Mouse (Mus musculus): ENCODE data around the gene Ttc28. TPM values are rescaled to one million over a fixed set of nuclear protein-coding genes. Genes with fewer than 3 reads are reported as not detected.
"Not testable (repeated sequence)": the region's sequence is repeated elsewhere in the genome, so short reads cannot be mapped to it uniquely, and the experiment has no call there.

Ttc28 gene
- total RNA-seq (2021): 10 to 100 TPM; 15.4 to 20.2 TPM
- long read RNA-seq, experiment 1, partial matches to known transcripts: 3 of 5 reads
- long read RNA-seq, experiment 1, other reads (novel, unspliced or antisense): 2 of 5 reads
- long read RNA-seq, experiment 2, partial matches to known transcripts: 0 of 7 reads
- long read RNA-seq, experiment 2, other reads (novel, unspliced or antisense): 7 of 7 reads

DNA sequence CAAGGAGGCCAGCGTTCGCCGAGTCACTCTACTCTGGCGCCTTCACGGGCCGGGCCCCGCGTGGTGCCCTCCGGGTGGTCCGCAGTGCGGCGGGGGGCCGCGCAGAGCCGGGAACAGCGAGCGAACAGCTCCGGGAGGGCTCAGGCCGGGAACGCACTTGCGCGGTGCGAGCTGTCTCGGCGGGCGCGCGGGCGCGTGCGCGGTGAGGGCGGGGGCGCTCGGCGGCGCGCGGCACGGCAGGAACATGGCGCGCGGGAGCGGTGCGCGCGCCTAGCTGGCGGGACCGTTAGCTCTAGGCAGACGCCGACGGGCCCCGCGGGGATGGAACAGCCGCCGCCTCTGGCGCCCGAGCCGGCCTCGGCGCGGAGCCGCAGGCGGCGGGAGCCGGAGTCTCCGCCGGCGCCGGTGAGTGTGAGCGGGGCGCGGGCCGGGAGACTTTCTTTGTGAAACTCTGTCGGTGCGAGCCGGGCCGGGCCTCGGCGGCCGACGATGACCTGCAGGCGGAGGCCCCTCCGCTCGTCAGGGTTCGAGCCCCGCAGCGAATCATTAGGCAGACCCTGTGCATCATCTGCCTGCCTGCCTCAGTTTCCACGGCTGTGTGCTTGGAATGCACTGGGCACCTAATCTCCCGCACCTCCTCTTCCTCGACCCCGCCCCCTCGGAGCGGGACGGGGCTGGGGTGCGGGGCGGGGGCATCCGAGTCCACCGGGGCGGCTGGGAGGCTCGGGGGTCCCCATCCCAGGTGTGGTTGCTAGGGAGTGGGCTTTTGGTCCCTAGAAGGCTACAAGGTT lies at the start of gene Ttc28:
Gene Ttc28 (plus strand): TSS at position 220 of the 791 bp plus-strand sequence.
- DNase-seq (ENCODE audit: low spot score in 2 of 2): peak; percentile 89 to 91

GRCm38 (mm10) chr5:110831036-110831720 lies 48.4 kb upstream of the Ttc28 start:
- no peak for DNase-seq (ENCODE audit: low spot score in 2 of 2)

GRCm38 (mm10) chr5:110835959-110836358 lies 43.6 kb upstream of the Ttc28 start:
- peak; percentile 25 to 47 for DNase-seq (ENCODE audit: low spot score in 2 of 2)

DNA sequence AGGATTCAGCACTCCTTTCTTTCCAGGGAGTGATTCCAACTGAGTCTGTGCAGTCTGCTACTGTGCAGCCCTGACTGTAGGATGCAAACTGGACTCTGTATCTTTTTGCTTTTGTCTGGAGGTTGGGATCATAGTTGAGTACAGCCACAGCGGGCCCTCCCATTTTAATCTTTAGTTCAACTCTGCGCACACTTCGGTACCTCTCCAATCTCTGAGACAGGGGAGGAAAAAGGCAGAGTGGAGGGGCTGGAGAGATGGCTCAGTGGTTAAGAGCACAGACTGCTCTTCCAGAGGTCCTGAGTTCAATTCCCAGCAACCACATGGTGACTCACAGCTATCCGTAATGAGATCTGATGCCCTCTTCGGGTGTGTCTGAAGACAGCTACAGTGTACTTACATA lies 41.6 kb upstream of the Ttc28 start:
- DNase-seq (ENCODE audit: low spot score in 2 of 2): not testable (repeated sequence)

DNA sequence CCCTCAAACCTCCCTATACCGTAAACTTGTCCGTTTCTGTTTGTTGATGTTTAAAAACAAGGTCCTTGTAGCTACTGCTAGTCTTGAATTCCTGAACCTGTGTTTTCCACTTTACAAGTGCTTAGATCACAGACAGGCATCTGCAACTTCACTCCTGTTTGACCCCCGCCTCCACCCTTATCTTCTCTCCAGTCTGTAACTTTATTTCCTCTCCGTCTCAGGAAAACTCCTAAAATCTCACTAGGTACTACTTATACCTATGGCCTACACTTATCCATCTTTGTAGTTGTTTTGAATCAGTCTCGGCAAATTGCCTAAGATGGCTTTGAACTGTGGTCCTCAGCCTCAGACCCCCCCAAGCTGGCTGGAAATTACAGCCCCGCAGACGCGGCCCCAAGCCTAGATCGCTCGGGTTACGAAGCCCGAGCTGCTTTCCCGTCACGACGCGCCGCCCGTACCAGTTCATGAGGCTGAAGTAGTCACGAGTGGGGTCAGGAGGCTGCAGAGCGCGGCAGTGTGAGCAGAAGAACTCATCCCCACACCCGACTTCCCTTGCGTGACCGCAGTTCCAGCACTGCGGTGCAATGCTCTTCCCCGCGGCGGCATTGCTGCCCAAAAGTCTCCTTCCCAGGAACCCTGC lies 40.4 kb upstream of the Ttc28 start:
- DNase-seq (ENCODE audit: low spot score in 2 of 2): no peak

DNA sequence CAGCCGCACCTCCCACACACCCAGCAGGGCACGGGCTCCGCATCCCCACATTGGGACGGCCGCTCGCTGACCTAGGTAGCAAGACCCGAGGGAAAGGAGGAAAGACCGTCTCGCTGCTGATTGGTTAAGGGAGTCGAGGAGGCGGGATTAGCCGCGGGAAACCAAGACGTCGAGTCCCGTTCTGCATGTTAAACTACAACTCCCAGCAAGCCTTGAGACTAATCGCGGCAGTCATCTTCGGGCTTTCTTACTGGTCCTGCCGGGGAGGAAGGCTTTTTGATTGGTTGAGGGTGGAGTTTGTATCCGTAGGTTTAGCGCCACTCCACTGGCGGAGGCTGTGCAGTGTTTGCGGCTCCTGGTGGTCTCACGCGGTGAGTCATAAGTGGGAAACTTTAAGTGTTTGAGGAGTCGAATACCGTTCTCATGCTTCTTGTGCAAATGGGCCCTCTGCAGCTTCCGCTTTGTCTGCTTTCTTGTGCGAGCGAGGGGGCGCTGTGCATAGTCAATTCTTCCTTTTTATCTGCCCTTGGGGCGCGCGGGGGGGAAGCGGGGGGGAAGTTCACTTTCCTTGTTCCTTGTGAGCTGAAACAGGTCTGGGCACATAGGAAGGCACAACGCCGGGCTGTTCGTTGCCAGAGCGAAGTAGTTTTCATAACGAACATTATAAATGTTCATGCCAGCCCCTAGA lies 39.8 kb upstream of the Ttc28 start, which contains the start of the genes Hscb and Chek2:
Gene Hscb (minus strand): TSS at position 100 of the 688 bp plus-strand sequence.
Gene Chek2 (plus strand): TSS at position 302 of the 688 bp plus-strand sequence.
- peak; percentile 90 for DNase-seq (ENCODE audit: low spot score in 2 of 2)

DNA sequence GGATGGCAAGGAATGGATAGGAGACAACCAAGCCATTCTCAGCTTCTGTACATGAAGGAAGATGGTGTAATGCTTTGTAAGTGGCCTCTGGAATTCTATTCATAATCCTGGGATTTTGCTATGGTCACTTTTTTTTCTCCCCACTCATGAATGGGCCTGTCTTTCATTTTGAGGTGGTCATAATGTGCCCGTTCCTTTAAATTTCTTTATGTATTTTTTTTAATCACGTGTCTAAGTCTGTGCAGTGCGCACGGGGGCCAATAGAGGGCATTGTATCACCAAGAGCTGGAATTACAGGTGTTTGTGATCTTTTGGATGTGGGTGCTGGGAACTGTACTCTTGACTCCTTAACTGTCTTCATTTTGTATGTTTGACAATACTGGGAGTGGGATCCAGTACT lies 39.1 kb upstream of the Ttc28 start:
- DNase-seq (ENCODE audit: low spot score in 2 of 2): peak in 1 of 2 experiments; percentile 41

DNA sequence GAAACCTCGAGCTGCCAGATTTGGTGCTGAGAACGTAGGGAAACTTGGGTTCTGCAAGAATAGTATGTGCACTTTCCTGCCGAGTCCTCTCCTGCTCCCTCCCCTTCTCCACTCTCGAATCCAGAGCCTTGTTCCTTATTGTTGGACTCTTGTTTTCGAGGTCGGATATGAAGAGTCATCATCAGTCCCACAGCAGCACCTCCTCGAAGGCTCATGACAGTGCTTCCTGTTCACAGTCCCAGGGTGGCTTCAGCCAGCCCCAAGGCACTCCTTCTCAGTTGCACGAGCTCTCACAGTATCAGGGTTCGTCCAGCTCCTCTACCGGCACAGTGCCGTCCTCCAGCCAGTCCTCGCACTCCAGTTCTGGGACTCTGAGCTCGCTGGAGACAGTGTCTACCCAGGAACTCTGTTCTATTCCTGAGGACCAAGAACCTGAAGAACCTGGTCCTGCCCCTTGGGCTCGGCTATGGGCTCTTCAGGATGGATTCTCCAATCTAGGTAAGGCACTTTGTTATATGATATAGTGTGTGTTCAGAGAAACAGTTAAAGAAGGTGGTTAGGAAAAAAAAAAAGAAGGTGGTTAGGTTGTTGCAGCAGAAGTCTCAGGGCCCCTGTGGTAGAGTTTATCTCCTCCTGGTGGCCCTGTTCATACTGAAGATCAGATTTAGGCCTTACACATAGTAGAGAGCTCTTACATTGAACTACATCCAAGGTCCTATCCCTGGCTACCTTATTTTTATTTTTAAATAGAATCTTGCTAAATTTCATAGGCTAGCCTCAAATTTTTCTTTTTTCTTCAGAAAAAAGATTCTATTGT lies 38.3 kb upstream of the Ttc28 start:
- DNase-seq (ENCODE audit: low spot score in 2 of 2): no peak

DNA sequence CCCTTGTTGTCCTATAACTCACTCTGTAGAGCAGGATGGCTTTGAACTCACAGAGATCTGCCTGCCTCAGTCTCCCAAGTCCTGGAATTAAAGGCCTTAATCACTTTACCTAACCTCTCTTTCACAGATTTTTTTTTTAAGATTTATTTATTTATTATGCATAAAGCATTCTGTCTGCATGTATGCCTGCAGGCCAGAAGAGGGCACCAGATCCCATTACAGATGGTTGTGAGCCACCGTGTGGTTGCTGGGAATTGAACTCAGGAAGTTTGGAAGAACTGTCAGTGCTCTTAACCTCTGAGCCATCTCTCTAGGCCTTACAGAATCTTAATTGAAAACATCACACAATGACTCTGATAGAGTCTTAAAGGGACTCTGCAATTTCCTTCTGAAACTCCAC lies 26.6 kb upstream of the Ttc28 start:
- DNase-seq (ENCODE audit: low spot score in 2 of 2): no peak

GRCm38 (mm10) chr5:110857091-110857490 lies 22.5 kb upstream of the Ttc28 start:
- DNase-seq (ENCODE audit: low spot score in 2 of 2): no peak

DNA sequence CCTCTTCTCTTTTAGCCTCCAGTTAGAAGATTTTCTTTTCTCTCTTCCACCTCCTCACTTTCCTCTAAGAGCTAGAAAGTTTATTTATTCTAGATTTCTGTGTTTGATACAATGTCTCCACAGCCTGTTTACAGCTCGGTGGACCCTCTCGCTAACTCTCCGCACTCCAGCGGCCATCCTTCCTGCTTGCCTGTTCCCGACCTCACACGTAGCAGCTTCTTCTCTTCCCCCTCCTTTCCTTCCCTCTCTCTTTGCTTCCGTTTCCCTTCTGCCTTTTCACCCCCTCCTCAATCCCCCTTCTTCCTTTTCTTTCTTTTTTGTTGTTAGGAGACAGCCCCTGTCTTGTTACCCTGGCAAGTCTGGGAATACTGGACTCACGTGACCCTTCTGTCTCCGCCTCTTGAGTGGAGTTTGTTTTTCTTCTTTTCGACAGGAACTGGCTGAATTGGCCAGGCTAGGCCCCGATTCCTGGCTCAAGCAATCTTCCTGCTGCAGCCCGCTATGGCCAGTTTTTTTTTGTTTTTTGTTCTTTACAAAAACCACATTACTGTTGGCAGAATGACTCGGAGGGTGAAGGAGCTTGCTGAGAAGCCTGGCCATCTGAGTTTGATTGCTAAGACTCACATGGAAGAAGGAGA lies 20.5 kb upstream of the Ttc28 start:
- DNase-seq (ENCODE audit: low spot score in 2 of 2): peak; percentile 23 to 31

GRCm38 (mm10) chr5:110860445-110860844 lies 19.2 kb upstream of the Ttc28 start:
- DNase-seq (ENCODE audit: low spot score in 2 of 2): no peak

DNA sequence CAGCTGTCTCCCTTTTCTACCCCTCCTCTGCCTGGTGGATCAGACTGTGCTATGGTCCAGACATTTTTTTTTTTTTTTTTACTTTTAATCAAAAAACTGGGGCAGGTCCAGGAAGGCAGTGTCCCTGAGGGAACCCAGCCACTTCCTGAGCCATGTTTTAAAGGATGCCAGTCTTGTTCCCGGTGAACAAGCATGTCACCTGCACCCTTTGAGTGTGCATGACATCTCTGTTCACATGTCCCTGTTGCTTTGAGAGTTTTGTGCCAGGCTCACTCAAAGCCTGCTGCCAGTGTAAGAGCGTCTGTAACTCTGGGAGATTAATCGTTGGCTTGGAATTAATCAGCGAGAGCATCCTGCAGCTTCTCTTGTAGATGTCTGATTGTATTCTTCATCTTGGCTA lies 11.1 kb upstream of the Ttc28 start:
- DNase-seq (ENCODE audit: low spot score in 2 of 2): no peak

- DNase-seq (ENCODE audit: low spot score in 2 of 2): no peak
Observed at GRCm38 (mm10) chr5:110869242-110869669, 10.3 kb upstream of the Ttc28 start.

- no peak for DNase-seq (ENCODE audit: low spot score in 2 of 2)
Observed at GRCm38 (mm10) chr5:110873160-110873559, 6.4 kb upstream of the Ttc28 start.

- no peak for DNase-seq (ENCODE audit: low spot score in 2 of 2)
Observed at GRCm38 (mm10) chr5:110874711-110875110, 4.9 kb upstream of the Ttc28 start.

- DNase-seq (ENCODE audit: low spot score in 2 of 2): no peak
Observed at GRCm38 (mm10) chr5:110875286-110875685, 4.3 kb upstream of the Ttc28 start.

GRCm38 (mm10) chr5:110877666-110878505 lies 1.7 kb upstream of the Ttc28 start:
- no peak for DNase-seq (ENCODE audit: low spot score in 2 of 2)
